Mouse (Mus musculus) layer of hippocampus, postnatal 25 days (tissue): ENCODE measurements around the gene Nek1. TPM values are rescaled to one million over a fixed set of nuclear protein-coding genes. Genes with fewer than 3 reads are reported as not detected.
A peak's percentile ranks its signal among the peaks of the same experiment; 100 is the strongest.

Experiments
- DNase-seq, 2 experiments: peaks; one replicate each; pipeline ENCODE4 v3.0.0; 2022; ENCODE audit warnings: mixed read lengths in 2 of 2, low spot score in 1 of 2; ENCODE audit errors: extremely low spot score in 1 of 2
- total RNA-seq, 2 experiments: library from RNA; stranded (reverse); gene quantifications; 2 replicates each; pipeline ENCODE4 v1.2.3; 2021

Nek1 gene
- total RNA-seq = 10 to 100 TPM; 21.1 to 27.4 TPM

- peak; percentile 93 to 94 for DNase-seq
Observed at GRCm38 (mm10) chr8:60992910-60993638, at the start of gene Nek1. Gene Nek1, plus strand, starts transcription at chr8:60993195.

- no peak for DNase-seq
Observed at GRCm38 (mm10) chr8:60947503-60947902, 45.5 kb upstream of the Nek1 start.

- DNase-seq = no peak
Observed at GRCm38 (mm10) chr8:60949859-60950258, 43.1 kb upstream of the Nek1 start.

- no peak for DNase-seq
Observed at GRCm38 (mm10) chr8:60951271-60951670, 41.7 kb upstream of the Nek1 start.

GRCm38 (mm10) chr8:60951757-60952156 lies 41.2 kb upstream of the Nek1 start:
- no peak for DNase-seq

GRCm38 (mm10) chr8:60952803-60953202 lies 40.2 kb upstream of the Nek1 start:
- DNase-seq = no peak

- peak; percentile 42 to 55 for DNase-seq
Observed at GRCm38 (mm10) chr8:60954281-60955014, 38.5 kb upstream of the Nek1 start.

- DNase-seq = no peak
Observed at GRCm38 (mm10) chr8:60956847-60957246, 36.1 kb upstream of the Nek1 start.

- no peak for DNase-seq
Observed at GRCm38 (mm10) chr8:60962763-60963162, 30.2 kb upstream of the Nek1 start.

GRCm38 (mm10) chr8:60963931-60964330 lies 29.1 kb upstream of the Nek1 start:
- no peak for DNase-seq

GRCm38 (mm10) chr8:60964518-60964917 lies 28.5 kb upstream of the Nek1 start:
- no peak for DNase-seq

- no peak for DNase-seq
Observed at GRCm38 (mm10) chr8:60965306-60965705, 27.7 kb upstream of the Nek1 start.

GRCm38 (mm10) chr8:60965741-60966140 lies 27.3 kb upstream of the Nek1 start:
- DNase-seq = no peak

GRCm38 (mm10) chr8:60969091-60969490 lies 23.9 kb upstream of the Nek1 start:
- DNase-seq = no peak

- no peak for DNase-seq
Observed at GRCm38 (mm10) chr8:60971808-60972207, 21.2 kb upstream of the Nek1 start.

- no peak for DNase-seq
Observed at GRCm38 (mm10) chr8:60973448-60973847, 19.5 kb upstream of the Nek1 start.

GRCm38 (mm10) chr8:60974837-60975236 lies 18.2 kb upstream of the Nek1 start:
- no peak for DNase-seq

GRCm38 (mm10) chr8:60976818-60977217 lies 16.2 kb upstream of the Nek1 start:
- DNase-seq = no peak

- DNase-seq = no peak
Observed at GRCm38 (mm10) chr8:60978496-60978895, 14.5 kb upstream of the Nek1 start.

- DNase-seq = no peak
Observed at GRCm38 (mm10) chr8:60981388-60981787, 11.6 kb upstream of the Nek1 start.

- peak; percentile 89 to 94 for DNase-seq
Observed at GRCm38 (mm10) chr8:60982701-60983687, 10.0 kb upstream of the Nek1 start, which contains the start of gene Clcn3. Gene Clcn3, minus strand, starts transcription at chr8:60983300.
